Mouse (Mus musculus): ENCODE measurements around the gene Trim54. TPM values are rescaled to one million over a fixed set of nuclear protein-coding genes. Genes with fewer than 3 reads are reported as not detected.

The Trim54 gene
- total and polyA plus RNA-seq, 3 experiments, result not detected

GRCm38 (mm10) chr5:31105814-31106335 lies 10.6 kb upstream of the Trim54 start, which contains the start of gene Dnajc5g:
Gene Dnajc5g, plus strand, starts transcription at chr5:31106285.
- no peak for DNase-seq

GRCm38 (mm10) chr5:31108000-31108490 lies 8.5 kb upstream of the Trim54 start, which contains the start of gene Slc30a3:
Gene Slc30a3, minus strand, starts transcription at chr5:31108237.
- no peak for DNase-seq

GRCm38 (mm10) chr5:31110781-31111180 lies 5.7 kb upstream of the Trim54 start:
- DNase-seq, result no peak

- no peak for DNase-seq
Measured at GRCm38 (mm10) chr5:31116912-31117311, 400 bp downstream of the Trim54 start.

- no peak for DNase-seq
Measured at GRCm38 (mm10) chr5:31121111-31121510, 4.6 kb downstream of the Trim54 start.

GRCm38 (mm10) chr5:31123481-31123880 lies 7.0 kb downstream of the Trim54 start:
- DNase-seq, result no peak

- DNase-seq, result no peak
Measured at GRCm38 (mm10) chr5:31126050-31126449, 9.5 kb downstream of the Trim54 start.

- DNase-seq, result no peak
Measured at GRCm38 (mm10) chr5:31136730-31137424, 20.4 kb downstream of the Trim54 start.

- no peak for DNase-seq
Measured at GRCm38 (mm10) chr5:31137658-31138057, 21.1 kb downstream of the Trim54 start.

GRCm38 (mm10) chr5:31138241-31138967 lies 21.9 kb downstream of the Trim54 start, which contains the start of gene Ucn:
Gene Ucn, minus strand, starts transcription at chr5:31138829.
- DNase-seq, result no peak

- DNase-seq, result peak; percentile 20
Measured at GRCm38 (mm10) chr5:31138968-31139425, 22.5 kb downstream of the Trim54 start.

GRCm38 (mm10) chr5:31149781-31150180 lies 33.3 kb downstream of the Trim54 start:
- peak; percentile 75 for DNase-seq

GRCm38 (mm10) chr5:31151746-31152145 lies 35.2 kb downstream of the Trim54 start:
- peak; percentile 65 for DNase-seq

GRCm38 (mm10) chr5:31153516-31154151 lies 37.1 kb downstream of the Trim54 start:
- DNase-seq, result no peak

- DNase-seq, result peak; percentile 88
Measured at GRCm38 (mm10) chr5:31154152-31154553, 37.6 kb downstream of the Trim54 start, which contains the start of gene Mpv17. Gene Mpv17, minus strand, starts transcription at chr5:31154251.

- DNase-seq, result no peak
Measured at GRCm38 (mm10) chr5:31162462-31162861, 46.0 kb downstream of the Trim54 start.

- DNase-seq, result no peak
Measured at GRCm38 (mm10) chr5:31164878-31165277, 48.4 kb downstream of the Trim54 start.

GRCm38 (mm10) chr5:31168630-31169029 lies 52.1 kb downstream of the Trim54 start:
- DNase-seq, result no peak

- DNase-seq, result no peak
Measured at GRCm38 (mm10) chr5:31179301-31179765, 62.8 kb downstream of the Trim54 start.

GRCm38 (mm10) chr5:31179766-31180630 lies 63.5 kb downstream of the Trim54 start, which contains the start of the genes Gm29609 and Gtf3c2:
Gene Gm29609, minus strand, starts transcription at chr5:31179911.
Gene Gtf3c2, minus strand, starts transcription at chr5:31180144.
- peak; percentile 95 for DNase-seq

Data from adrenal gland, adult 2 months (tissue).